Mouse (Mus musculus) thymus, postnatal 25 days (tissue): ENCODE data around the gene Mfap2.

Experiments used
- DNase-seq: peaks from one replicate; pipeline ENCODE4 v3.0.0; 2022

Gene Mfap2

DNA sequence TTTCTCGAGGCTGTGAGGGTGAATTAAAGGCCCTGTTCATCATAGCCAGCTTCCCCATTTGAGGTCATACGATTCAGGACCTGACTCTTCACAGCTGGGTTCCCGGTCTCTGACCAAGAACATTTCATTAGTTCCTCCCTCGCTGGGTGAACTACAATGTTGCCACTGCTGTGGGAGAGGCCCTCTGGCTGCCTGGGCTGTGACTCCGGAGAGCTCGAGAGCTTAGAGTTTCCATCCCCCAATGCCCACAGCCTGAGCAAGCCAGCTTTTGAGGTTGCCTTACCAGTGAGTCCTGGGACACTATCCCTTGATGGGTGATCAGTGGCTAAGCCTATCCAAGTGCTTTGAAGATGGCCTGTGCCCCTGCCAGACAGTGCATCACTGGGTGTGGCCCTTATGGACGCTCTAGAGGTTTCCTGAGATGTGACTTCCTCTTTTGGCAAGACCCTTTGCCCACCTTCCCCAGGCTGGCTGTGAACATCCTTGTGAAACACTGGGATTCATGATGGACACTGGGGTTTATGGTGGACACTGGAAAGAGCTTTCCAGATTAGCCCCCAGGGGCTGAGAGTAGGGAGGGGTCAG lies 21.4 kb upstream of the Mfap2 start:
- DNase-seq, result no peak

DNA sequence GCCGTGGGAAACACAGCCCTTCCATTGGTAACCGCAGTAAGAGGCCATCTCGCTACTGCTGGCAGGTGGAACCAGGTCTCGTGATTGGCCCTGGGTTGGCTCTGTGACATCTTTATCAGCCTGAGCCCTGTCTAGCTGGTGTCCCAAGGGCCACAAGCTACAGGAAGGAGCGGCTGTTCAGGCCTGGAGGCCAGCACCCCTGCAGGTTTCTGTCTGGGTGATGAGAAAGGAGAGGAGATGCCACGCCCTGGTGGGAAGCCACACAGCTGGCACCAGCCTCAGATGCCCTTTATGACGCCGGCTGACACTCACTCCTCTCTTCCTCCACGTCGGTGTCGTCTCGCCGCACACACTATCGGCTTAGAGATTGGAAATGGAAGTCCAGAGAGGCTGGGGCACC lies 20.8 kb upstream of the Mfap2 start:
- no peak for DNase-seq

DNA sequence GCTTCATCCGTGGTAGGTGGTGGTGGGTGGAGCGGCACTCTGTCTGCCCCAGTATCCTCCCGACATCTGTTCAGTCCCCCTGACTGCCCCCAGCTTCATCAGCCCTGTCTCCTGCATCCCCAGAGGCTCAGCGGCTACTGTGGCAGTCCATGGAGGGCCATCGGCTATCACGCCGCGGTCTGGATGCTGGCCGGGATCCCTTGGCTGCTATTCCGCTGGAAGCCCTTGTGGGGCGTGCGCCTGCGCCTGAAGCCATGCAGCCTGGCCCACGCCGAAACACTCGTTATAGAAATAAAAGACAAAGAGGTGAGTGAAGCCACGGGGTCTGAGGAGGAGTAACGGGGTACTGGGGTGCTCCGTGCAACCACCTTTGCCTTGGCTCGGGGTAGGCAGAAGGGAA lies 18.0 kb upstream of the Mfap2 start:
- no peak for DNase-seq

DNA sequence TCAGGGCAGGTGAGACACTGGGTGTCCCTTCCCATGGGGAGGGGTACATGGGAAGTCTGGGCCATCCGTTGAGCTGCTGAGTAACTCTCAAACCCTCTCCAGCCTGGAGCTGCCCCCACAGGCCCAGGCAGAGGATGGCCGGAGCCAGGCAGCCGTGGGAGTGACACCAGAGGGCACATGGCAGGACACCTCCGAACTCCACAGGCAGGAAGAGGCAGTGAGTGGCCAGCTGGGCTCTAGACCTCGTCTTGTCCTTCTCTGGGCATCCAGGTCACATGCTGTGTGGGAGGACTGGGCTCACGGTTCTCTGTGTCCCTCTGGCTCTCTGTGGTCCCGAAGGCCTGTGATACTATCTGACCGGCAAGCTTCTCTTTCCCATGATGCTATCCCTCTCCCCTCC lies 16.4 kb upstream of the Mfap2 start:
- no peak for DNase-seq

DNA sequence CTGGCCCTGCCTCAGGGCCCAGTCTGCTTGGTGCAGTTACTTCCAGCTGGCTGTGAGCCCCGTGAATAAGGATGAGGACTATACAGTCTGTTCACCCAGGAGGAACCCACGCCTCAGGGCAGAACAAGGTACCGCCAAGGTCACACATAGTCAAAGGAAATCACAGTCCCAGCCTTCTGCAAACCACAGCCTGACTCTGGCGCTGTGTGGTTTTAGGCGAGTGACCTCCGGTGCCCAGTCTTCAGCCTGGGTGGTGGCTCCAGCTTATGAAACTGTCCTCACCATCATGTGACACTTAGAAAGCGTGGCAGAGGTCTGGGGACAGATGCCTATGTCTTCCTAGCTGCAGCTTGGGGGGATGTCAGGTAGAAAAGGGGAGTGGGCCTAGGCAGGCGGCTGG lies 14.4 kb upstream of the Mfap2 start:
- no peak for DNase-seq

DNA sequence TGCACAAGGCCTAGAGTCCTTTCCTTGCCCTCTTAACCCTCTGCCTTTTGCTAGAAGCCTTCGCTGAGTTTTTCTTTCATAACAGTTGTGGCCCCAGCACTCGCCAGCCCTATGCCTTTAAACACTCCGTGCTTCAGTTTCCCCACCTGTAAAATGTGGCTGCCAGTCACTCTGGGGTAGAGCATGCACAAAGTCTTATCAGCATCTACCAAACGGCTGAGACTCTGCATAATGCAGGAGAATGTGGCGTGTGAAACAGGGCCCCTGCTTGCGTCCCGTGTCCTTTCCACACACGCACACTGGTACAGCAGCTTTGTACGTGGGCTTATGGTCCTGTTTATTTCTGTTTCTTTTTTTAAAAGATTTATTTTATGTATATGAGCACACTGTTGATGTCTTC lies 13.4 kb upstream of the Mfap2 start:
- no peak for DNase-seq

DNA sequence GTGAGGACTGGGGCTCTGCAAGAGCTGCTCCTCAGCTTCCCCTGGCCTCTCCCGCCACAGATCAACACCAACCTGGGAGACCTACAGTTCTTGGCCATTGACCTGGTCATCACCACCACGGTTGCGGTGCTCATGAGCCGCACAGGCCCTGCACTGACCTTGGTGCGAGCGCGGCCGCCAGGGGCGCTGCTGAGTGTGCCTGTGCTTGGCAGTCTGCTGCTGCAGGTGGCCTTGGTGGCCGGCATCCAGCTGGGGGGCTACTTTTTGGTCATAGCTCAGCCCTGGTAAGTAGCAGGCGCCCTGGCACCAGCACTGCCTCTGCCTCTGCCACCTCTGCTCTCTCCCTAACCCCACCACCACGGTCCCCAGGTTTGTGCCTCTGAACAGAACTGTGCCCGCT lies 4.2 kb upstream of the Mfap2 start:
- no peak for DNase-seq

DNA sequence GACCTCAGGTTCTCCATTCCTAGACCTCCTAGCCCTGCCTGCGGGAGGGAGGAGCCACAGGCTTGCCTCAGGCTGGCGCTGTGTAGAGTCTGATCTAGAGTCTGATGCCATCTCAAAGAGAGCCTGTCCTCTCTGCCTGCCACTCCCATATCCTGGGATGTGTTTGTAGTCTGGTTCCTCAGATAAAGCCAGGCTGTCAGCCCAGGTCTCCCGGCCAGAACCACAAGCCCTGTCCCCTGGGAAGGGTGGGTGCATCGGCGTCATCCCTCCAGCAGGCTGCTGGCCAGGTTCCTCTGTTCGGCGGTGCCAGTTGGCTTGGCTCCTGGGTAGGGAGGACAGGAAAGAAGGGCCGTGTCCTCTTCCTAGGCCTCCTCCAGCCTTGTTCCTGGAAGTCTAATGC lies 2.2 kb upstream of the Mfap2 start:
- no peak for DNase-seq

DNA sequence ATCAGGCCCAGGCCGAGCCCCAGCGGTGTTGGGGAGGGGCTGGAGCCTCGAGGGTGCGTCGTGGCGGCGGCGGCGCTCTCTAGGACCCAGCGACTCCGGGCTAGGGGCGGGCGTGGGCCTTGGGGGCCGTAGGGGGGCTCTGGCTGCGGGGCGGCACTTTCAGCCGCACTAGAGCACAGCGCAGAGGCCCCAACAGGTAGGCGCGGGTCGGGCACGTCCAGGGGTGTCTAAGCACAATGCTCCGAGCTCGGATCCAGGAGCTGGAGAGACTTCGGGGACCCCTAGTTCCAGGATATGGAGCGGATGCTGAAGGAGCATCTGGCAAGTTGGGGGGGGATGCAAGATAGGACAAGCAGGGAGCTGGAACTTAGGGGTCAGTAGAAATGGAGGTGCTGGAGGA lies 308 bp downstream of the Mfap2 start:
- no peak for DNase-seq

DNA sequence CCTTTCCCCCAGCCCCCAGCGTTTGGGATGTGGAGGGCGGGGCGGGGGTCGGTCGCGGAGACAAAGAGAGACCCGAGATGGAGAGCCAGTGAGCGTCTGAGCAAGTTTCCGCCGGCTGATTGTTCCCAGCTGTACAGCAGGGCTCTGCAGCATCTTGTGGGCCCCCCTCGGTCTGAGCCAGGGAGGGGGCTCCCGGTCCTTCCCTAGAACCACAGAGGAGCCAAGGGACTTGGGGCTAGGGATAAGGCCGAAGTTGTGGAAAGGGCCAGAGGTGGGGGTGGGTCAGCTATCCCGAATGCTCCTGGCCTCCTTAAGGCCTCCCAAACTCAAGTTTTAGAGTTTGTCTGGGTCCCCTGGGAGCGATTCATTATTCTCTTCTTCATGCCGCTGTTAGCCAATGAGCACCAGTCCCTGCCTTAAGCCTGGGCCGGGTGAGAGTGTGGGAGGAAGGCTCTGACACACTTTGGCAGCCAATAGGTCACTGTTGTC lies 767 bp downstream of the Mfap2 start:
- DNase-seq, result no peak

DNA sequence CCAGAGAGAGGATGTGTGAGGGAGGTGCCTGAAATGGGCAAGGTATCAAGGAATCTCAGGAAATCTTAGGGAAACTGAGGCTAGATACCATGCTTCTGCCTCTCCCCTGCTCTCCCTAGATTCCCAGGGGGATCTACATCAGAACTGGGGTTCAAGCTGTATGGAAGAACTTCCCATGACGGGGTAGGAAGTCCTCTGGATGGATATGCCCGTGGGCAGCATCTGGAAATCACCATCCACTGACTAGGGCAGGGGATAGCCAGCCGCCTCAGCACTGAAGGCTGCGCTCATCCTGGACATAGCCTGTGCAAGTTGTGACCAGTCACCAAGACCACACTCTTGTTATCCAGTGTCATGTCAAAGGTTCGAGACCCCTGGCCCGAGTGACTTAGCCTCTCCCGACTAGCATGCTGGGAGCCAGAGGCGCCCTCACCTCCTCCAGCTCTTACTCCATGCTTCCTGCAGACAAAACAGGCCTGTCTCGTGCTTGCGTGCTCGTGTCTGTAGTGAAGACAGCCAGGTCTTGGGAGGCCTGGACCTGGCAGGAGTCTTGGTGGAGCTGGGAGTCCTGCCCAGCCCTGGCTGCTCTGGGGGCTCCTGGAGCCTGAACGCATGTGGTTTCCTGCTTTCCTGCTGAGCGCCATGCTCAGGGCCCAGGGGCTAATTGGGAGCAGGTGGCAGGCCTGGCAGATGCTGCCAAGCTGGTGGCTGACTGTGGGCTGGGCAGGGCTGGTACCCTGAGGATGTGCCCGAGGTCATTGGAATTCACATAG lies 1.5 kb downstream of the Mfap2 start:
- no peak for DNase-seq

DNA sequence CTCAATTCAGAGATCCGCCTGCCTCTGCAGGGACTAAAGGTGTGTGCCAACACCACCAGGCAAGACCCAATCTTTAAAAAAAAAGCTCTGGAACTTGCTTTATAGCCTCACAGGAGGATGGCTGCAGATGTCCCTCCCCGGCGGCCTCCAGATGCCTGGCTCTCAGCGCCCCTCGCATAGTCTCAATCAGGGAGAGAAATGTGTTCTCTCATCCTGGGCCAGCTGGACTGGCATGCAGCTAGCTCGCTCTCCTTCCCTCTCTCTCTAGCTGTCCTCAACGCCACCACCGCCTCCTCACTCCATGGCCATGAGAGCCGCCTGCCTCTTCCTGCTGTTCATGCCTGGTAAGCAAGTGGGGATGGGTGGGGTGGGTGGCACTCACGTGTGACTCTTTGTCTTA lies 2.3 kb downstream of the Mfap2 start:
- no peak for DNase-seq

DNA sequence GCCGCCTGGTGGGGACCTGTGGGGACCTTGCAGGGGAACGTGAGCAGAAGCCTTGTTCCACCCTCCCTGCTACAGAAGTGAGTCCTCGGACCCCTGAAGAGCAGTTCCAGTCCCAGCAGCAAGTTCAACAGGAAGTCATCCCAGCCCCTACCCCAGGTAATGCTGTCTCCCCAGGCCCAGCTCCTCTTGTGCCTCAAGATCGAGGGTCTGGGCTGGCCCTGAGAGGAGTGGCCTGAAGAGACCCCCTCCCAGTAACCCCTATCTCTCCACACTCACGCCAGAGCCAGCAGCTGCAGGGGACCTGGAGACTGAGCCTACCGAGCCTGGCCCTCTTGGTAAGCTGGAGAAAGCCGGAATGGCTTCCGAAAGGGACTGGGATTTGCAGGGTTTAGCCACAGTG lies 3.9 kb downstream of the Mfap2 start:
- no peak for DNase-seq

DNA sequence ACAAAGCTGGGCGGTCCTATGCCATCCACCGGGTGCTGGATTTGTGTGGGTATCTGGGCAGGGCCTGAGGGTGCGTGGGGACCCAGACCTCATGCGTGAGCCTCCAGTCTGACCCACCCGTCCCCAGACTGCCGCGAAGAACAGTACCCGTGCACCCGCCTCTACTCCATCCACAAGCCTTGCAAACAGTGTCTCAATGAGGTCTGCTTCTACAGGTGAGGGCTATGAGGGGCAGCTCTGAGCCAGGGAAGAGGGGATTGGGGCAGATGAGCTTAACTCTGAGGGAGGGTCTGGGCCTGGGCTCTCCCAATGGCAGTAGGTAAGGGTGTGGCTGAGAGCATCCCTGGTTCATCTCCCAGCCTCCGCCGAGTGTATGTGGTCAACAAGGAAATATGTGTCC lies 4.6 kb downstream of the Mfap2 start:
- DNase-seq, result no peak

DNA sequence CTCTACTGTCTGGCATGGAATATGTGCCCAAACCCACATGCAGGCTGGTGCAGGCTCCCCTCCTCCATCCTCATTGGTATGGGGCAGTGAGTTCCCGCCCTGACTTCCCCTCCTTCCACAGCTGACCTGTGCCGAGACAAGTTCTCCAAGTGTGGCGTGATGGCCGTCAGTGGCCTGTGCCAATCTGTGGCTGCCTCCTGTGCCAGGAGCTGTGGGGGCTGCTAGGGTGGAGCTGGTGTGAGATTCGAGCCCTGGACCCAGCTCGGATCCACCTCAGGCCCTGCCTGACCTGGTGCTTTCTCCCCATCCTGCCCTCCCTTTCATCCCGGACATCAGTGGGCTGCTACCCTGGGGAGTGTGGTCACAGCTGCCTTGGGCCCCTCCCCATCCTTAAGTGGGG lies 5.1 kb downstream of the Mfap2 start:
- no peak for DNase-seq

DNA sequence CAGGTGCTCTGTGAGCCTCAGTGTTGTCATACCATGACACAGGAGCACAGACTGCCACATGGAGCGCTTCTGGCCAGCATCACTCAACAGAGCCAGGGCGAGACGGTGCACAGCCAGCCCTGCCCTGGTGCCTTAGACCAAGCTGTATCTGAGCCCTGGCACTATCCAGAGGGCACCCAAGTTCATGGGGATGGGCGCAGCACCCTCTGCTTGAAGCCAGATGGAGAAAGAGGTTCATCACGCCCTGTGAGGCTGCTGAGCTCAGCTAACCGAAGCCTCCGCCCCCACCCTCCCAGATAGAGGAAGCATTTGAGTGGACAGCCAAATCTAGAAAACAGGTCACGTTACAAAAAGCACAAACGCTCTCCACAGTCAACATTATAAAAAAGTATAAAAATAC lies 6.1 kb downstream of the Mfap2 start:
- no peak for DNase-seq

DNA sequence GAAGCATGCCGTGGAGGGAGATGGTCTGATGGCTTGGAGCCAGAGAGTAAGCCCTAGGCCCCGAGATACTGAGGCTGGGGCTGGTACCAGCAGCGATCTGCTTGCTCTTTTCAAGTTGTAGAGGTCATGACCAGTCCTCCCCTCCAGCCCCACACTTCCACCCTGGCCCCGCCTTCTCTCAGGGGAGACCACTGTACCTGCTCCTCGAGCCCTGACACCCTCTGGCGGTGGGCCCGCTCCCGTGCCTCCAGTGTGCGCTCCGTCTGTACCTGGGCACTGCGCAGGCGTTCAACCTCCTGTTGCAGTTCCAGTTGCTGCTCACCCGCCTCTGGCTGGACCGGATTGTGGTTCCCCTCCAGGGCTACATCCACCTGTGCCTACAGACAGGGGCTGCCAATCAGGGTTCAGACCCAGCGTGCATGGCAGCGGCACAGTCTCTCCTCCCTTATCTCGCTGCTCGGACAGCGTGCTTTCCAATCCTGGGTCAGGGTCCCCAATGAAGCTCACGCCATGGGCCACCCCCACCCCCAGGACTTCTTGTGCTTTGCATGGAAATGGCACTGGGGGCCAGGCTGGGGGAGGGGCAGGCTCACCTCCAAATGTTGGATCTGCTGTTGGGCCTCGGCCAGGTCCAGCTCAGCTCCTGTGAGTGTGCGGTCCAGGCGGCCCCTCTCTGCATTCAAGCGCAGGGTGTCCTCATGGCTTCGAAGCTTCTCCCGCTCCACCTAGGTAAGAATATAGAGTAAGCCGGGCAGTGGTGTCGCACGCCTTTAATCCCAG lies 7.6 kb downstream of the Mfap2 start:
- DNase-seq, result no peak

DNA sequence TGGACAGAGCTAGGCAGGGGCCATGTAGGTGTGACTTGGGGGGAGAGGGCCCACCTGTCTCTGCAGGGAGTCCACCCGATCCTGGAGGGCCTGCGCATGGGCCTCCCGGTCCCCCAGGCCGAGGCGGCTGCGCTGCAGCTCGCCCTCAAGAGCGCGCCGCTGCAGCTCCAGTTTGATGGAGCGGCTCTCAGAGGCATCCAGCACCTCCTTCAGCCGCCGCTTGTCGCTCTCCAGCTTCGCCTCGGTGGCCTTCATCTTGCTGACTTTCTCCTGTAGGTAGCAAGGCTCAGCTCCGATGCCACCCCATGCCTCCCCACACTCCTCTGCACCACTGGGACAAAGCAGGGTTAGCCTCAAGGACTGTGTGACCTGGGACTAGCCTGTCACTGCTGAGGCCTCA lies 10.0 kb downstream of the Mfap2 start:
- no peak for DNase-seq

DNA sequence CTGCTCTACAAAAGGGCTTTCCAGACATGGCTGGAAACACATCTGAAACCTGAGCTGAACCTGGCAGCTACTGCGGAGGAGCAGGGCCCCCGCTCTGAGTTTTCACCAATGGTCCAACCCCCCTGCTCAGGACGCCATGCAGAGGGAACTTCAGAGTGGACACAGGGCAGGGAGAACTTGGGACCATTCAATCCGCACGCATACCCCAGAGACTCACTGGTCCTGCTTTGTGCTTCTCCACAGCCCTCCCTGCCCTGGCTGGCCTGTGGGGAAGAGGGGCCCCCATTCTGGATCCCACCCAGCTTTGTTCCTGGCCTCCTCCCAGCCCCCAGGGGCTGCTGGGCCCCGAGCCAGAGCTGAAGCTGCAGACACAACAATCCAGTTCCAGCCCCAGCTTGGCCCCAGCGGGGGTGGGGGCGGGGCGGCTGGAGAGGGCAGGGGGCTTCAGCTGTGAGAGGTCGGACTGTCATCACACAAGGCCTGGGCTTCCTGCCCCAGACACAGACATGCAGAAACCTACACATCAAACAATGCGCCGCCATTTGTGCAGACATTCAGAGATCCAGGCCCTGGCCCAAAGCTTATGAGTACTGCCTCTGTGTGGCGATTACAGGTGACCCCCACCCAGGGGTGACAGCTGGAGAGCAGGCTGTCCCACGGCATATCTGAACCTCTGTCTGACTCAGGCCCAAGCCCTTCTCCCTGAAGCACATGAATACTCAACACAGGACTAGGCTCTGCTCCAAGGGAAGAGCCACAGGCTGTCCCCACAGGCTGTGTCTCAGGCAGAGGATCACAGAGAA lies 10.8 kb downstream of the Mfap2 start:
- DNase-seq, result no peak

DNA sequence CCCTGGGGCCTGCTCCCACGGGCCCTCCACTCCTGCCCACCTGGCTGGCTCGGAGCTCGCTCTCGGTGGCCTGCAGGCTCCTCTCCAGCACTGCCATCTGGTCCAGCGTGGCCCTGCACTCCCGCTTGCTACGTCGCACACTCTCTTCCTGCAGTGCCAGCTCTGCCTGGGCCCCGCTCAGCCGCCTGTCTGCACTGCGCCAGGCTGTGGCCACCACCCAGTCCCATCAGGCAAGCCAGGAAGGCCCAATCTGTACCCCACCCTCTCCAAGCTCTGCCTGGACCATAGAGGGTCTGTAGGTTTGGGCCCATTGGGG lies 11.4 kb downstream of the Mfap2 start:
- DNase-seq, result no peak

DNA sequence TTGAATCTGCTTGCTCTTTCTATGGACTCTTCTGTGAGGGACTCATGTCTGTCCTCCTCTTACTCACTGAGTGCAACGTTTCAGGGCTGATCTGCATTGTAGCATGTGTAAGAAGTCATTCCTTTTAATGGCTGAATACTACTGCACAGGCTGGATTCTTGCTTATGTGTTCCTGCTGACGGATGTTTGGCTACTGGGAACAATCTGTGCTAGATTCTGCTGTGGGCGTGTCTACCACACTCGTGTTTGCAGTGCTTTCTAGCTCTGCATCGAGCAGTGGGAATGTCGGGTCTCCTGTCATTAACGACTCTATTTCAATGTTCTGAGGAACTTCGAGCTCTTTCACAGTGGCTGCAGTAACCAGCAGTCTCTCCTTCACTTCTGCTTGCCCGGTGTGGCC lies 13.8 kb downstream of the Mfap2 start:
- DNase-seq, result no peak

DNA sequence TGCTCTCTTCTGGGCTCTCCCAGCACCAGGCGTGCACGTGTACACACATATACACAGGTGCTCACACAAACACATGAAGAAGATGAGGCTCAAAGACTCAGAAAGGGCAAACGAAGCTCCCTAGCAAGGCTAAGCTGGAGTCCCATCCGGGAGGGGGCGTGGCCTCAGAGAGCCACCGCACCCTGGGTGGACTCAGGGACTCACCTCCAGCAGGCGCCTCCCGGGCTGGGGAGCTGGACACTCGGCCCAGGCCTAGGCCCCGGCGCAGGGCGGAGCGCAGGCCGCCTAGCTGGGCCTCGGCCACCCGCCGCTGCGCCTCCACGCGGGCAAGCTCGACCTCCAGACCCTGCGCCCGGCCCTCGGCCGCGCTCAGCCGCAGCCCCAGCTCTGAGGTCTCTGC lies 14.8 kb downstream of the Mfap2 start:
- no peak for DNase-seq

DNA sequence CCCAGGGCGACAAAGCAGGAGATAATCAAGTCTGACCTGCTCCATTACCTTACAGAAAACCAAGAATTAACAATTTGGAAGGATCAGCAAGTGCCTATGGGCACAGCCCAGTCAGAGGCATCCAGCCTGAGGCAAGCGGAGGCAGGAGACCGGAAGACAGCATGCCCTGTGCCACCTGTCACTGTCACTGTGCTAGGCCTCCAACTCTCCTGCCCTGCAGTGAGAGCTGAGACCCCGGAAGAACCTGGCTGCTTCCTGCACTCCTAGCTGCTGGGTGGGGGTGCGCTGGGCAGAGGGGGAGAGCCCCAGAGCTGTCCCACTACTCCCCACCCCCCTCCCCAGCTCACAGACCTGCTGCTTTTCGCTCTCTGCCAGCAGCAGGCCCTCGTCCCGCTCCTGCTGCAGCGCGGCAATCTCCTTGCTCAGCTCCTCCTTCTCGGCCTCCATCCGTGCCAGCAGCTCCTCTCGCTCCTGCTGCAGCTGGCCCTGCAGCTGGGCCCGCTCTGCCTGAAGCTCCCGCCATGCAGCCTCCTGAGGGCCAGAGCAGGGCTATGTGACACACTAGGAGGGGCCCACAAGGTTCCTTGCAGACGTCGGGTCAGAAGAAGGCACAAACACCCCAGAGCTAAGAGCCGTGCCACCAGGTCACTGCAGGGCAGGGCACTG lies 20.5 kb downstream of the Mfap2 start:
- no peak for DNase-seq
